Mouse (Mus musculus) heart, postnatal 0 days (tissue): ENCODE measurements around the gene Pard3b.

Experiments used
- CTCF ChIP-seq: IDR thresholded peaks from 2 replicates; pipeline ENCODE4 v1.5.1; 2016; ENCODE audit warnings: antibody characterized with exemption, control low read depth, low read depth
- EP300 ChIP-seq: IDR thresholded peaks from 2 replicates; pipeline ENCODE4 v1.6.1; 2016; ENCODE audit warnings: antibody characterized with exemption, low read depth

GRCm38 (mm10) chr1:62683498-62683897 is 1044.9 kb downstream of the Pard3b start:
- no peak for TF ChIP-seq CTCF
- no peak for TF ChIP-seq EP300
